Mouse (Mus musculus): ENCODE measurements around the gene Mapk7. TPM values are rescaled to one million over a fixed set of nuclear protein-coding genes. Genes with fewer than 3 reads are reported as not detected.
A peak's percentile ranks its signal among the peaks of the same experiment; 100 is the strongest.

Gene Mapk7
- polyA plus RNA-seq, 1 experiment from 2014 or later, result 26.0 TPM

DNA sequence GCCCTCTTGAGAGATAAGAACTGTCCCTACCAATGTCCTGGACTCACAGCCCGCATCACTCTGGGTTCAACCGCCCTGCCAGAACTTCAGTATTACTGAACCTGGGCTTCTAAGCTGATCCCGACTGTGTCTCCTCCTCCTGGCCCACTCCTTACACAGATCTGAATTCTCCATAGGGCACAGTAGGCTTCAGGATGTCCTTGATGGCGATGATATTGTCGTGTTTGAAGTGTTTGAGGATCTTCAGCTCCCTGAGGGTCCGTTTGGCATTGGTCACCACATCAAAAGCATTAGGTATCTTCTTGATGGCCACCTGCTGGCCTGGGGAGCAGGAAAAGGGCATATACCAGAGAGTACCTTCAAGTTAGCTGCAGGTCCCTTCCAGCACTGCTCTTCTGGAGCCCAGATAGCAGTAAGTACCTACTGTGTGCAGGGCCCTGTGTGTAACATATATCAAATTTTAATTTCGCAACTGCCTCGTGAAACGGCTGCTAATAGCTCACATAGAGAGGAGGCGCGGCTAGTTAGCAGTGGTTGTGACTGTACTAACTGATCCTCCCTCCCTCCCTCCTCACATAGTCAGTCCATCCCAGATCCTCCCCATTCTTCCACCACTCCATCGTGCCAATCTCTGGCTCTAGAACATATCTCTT is 1.3 kb downstream of the Mapk7 start:
- no peak for DNase-seq (ENCODE audit: low spot score)

DNA sequence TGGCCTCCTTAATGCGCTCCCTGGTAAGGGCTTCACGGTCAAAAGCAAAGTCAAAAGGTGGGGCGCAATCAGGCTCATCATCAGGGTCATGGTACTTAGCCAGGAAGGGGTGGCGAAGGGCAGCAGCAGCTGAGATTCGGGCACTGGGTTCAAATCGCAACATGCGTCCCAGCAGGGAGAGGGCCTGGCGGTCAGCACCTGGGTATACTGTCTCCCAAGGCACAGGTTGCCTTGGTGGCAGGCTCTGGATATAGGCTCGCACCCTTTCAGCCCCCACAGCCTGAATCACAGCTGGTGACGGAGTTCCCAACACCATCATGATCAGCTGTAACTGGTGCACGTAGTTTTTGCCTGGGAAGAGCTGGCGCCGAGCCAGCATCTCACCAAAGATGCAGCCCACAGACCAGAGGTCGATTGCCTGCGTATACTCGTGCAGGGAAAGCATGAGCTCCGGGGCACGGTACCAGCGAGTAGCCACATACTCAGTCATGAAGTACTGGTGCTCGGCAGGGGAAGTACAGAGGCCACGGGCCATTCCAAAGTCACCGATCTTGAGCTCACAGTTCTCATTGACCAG is 3.2 kb downstream of the Mapk7 start:
- DNase-seq (ENCODE audit: low spot score), result no peak

DNA sequence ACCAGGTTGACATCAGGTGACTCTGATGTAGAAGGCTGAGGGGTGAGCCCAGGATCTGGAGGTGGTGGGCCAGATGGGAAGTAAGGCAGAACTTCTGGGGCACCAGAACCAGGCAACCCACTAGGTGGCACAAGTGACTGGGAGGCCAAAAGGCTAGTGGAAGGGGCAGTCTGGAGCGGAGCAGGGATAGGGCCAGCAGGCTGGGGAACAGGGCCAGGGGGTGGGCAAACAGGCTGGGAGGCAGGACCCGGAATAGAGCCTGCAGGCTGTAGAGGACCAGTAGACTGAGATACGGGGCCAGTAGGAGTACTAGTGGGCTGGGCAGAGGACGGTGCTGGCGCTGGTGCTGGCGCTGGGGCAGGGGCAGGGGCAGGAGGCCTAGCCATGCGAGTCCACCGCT is 4.3 kb downstream of the Mapk7 start:
- DNase-seq (ENCODE audit: low spot score), result no peak

DNA sequence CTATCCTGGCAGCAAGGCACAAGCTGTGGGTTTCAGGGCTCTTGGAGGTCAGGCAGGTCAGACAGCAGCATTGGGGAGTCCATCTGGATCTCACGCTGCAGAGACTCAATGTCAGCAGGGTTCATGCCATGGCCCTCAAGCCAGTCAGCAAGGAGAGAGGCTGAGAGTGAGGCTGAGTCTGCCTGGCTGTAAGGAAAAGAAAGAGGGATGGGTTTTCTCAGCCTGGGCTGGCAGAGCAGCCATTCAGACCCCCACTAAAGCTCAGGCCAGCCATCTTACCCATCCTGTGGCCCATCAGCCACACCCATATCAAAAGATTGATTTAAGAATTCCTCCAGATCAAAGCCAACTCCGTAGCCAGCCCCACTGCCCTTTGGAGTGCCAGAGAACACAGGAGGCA is 5.1 kb downstream of the Mapk7 start:
- DNase-seq (ENCODE audit: low spot score), result no peak

DNA sequence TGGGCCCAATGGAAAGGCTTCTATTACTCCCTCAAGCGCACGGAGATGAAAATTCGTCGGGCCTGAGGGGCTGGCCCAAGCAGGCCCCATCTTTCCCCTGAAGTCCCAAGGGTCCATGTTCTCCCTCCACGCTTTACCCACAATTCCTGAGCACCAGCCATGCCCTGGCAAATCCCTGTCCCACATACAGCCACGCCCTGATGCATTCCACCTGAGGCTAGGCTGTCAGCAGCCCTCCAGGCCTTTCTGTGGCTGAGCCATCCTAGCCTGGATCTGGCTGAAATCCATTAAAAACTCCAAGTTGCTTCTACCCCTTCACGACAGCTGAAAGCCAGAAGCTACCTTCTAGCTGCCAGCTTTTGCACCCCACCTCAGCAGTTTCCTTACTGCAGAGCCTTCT is 6.3 kb downstream of the Mapk7 start:
- DNase-seq (ENCODE audit: low spot score), result no peak

DNA sequence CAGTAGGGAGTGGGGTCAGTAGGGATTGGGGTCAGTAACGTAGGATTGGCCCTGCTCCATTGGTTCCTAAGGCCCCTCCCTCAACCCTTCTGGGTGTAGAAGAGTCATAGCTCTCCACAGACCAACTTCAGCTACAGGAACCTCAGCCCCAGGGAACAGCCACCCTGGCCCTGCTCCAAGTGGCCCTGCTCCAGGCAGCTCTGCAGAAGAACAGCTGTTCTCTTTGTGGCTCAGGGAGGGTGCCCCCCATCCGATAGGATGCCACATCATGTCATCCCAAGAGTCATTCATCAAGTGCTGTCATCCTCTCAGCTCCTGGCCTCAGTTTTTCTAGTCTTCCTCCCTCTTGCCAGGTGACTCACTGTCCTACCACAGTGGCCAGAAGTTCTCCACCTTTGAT is 6.8 kb downstream of the Mapk7 start:
- DNase-seq (ENCODE audit: low spot score), result no peak

DNA sequence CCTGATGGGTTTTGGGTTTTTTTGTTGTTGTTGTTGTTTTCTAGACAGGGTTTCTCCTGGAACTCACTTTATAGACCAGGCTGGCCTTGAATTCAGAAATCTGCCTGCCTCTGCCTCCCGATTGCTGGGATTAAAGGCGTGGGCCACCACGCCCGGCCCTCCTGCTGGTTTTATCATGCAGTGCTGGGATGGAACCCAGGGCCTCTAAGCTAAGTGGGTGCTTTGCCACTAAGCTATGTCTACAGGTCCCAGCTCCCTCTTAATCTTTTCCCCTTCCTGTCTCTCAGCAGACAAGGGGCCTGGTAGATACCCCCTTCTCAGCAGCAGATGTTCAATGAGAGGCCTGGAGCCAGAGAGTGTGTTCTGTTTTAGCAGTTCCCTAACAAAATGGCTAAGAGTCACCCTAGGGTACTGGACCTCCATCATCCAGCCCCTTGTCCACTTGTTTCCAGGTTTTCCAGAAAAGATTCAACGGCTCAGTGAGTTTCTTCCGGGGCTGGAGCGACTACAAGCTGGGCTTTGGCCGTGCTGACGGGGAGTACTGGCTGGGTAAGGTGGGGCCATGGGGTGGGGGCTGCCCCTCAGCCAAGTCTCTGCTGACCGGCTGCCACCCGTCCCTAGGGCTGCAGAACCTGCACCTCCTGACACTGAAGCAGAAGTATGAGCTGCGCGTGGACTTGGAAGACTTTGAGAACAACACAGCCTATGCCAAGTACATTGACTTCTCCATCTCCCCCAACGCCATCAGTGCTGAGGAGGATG is 7.6 kb downstream of the Mapk7 start:
- no peak for DNase-seq (ENCODE audit: low spot score)

DNA sequence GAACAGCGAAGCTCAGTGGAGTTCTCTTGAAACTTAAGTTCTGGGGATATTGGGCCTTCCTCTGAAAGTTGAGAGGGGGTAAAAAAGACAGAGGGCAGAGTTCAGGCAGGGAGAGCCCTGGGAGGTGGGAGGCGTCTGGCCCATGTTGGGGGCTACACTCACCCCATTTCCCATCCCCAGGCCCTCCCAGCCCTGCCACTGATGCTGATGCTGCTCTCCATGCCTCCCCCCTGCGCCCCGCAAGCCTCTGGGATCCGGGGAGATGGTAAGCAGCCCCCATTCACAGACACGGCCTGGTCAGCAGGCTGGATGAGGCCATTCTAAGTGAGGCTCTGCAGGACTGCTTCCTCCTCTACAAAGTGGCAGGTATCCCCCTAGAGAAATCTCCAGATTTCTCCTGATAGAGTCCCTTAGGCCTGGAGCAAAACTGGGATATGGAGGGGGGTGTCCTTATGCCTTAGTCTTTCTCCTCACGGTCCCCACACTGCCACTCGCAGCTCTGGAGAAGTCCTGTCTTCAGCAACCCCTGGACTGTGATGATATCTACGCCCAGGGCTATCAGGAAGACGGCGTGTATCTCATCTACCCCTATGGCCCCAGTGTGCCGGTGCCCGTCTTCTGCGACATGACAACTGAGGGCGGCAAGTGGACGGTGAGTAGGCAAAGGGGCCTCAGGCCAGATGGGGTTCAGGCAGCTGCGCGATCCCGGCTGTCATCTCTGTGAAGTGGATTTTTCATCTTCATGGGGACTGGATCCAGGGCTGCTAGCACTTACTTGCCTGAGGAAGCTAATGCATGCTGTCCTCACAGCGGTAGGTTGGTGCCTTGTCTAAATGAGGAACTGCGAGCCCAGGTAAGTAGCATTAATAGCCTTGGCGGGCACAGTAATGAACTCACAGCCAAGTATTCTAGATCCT is 8.4 kb downstream of the Mapk7 start:
- DNase-seq (ENCODE audit: low spot score), result no peak

DNA sequence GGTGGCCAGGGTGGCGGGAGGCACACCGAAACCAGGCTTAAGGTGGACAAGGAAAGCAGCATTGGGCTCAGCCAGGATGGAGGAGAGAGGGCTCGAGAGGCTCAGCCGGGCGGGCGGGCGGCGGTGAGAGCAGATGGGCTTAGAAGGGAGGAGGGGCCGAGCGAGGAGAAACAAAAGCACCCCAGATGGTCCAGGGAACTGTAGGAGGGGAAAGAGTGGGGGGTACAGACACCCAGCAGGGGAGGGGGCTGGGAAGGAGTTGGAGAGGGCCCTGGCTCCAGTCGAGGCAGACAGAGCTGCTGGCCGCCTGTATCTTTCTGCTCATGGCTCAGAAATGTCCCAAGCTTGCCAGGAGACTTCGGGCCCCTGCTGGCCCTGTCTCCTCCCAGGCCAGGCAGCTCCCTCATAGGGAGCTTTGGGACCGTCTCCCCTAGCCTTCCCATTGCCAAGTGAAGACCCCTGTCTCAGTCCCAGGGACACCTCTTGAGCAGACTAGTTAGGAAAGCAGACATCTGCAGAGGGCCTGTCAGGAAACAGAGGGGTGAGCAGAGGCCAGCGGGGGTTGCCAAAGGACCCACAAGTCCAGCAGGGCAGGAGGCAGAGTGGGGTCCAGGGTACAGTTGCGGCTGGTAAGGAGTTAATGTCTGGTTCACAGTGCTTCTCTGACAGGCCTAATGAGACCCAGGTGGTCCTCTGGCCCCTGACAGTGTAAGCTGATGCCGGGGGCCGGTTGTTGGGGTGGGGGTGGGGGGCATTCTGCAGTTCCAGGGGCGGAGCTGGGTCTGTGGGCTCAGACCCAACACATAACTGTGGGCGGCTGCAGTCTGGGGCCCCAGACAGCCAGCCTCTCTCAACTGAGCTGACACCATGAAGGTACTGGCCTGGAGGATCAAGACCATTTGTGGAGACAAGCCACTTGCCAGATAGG is 9.3 kb downstream of the Mapk7 start, which contains the start of gene Mfap4:
Mfap4 (plus strand) TSS at position 819 of the 928 bp plus-strand sequence.
- DNase-seq (ENCODE audit: low spot score), result no peak

DNA sequence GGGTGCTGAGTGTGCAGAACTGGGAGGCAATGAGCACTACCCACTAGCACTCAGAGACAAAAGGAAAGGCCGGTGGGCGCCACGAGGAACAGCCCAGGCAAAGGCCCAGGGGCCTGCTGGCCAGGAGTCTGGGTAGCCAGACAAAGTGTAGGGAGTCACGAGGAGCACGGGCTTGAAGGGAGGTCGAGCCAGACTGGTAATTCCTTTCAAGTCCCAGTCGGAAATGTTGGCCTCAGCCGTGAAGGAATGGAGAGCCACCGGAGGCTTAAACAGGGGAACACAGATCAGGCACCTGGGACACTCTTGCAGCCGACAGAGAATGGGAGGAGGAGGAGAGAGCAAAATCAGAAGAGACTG is 10.0 kb downstream of the Mapk7 start:
- no peak for DNase-seq (ENCODE audit: low spot score)

DNA sequence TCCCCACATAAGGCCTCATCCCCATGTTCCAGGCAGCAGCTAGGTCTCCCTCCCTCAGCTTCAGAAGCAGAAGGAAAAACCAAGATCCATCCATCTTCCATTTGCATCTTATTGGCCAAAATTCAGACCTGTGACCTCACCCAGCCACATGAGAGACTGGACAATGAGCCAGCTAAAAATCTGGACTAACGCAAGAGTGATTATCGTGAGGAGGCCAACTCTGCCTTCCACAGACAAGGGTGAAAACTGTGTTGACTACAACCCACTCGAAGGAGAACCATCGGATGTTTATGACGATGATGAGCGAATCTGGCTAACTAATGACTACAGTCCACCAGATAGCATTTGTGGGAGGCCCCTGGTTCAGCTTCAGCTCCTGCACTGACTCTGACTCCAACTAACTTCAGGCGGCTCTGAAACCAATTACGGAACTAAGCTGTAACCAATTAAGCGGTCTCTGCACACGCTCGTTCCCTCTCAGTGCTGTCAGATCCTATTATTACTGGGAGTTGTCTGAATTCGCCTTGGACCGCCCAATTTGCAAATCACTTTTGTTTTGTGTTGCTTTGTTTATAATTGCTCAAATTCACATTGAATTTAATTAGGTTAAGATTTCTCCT is 10.9 kb downstream of the Mapk7 start:
- no peak for DNase-seq (ENCODE audit: low spot score)

DNA sequence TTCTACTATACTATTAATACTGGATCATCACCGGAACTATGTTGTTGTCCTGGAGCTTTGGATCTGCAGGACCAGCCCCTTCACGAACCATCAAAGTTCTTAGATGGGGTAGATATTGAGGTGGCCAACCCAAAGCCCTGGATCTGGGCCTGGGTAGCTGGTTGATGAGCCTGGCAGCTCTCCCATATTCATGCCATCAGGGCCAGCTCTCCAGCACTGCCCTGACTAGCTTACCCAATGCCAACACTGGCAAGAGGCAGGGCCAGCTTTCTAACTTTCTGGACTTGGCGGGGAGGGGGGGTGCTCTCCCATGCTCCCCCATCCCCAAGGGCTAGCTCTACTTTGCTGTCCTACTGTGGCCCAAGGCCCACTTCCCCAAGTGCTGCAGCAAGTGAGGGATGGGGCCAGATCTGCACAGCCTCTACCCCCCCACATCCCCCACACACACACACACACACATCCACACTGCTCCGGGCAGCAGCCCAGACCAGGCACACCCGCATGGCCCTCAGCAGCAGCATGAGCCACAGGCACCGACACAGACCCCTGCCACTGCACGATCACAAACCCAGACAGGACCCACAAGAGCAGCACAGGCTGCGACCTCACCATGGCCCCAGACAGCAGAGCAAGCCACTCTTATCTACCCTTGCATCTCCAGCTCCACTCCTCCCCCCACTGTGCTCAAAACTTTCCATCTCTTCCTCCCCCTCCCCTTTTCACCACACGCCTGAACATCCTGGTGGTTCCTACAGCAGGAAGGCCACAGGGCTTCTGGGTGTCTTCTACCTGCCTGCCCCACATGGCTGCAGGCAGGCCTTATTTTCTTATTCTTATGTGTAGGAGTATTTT is 12.7 kb downstream of the Mapk7 start:
- DNase-seq (ENCODE audit: low spot score), result peak; percentile 58

DNA sequence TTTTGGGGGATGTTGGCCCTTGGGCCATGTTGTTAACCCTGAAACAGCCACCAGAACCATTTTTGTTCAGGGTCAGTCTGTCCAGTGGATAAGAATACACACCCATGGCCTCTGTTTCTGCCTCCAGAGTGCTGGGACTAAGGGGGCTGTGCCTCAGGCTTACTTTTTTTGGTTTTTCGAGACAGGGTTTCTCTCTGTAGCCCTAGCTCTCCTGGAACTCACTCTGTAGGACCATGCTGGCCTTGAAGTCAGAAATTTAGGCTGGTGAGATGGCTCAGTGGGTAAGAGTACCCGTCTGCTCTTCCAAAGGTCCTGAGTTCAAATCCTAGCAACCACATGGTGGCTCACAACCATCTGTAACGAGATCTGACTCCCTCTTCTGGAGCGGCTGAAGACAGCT is 15.4 kb downstream of the Mapk7 start:
- DNase-seq (ENCODE audit: low spot score), result no peak

DNA sequence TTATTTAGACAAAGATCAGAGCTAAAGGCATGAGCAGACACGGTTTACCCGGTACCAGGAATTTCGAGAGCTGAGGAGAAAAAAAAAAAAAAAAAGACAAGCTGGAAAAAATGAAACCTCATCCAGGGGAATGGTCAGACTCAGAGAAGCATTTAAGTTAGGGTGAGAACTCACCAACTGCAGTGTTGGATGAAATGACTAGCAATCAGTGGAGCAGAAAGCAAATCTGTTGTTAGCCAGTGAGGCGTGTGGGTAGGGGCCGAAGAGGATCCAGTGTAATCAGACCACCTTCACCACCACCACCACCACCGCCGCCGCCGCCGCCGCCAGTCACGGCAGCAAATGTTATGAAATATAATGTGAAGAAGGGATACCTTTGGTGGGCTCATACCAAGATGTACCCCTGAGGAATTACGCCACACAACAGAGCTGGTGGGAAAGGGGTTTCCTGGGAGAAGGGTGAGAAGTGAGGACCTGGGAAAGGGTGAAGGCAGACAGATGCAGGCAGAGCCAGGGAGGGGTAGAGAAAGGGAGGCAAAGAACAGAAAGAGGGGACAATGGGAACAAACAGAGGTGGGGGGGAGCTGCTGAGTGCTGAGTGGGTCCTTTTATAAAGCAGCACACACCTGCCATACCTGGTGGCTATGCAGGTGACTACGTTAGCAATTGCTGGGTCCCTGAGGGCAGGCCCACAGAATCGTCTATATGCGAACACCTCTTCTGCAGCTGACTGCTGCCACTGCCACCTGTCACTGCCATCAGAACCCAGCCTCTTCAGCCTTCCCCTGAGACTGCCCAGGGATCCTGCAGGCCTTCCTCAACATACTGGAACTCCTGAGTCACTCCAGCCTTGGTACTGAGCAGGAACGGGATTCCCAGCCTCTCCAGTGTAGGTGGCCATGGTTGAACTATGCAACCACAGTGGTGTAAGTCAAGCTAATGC is 16.4 kb downstream of the Mapk7 start:
- DNase-seq (ENCODE audit: low spot score), result no peak

DNA sequence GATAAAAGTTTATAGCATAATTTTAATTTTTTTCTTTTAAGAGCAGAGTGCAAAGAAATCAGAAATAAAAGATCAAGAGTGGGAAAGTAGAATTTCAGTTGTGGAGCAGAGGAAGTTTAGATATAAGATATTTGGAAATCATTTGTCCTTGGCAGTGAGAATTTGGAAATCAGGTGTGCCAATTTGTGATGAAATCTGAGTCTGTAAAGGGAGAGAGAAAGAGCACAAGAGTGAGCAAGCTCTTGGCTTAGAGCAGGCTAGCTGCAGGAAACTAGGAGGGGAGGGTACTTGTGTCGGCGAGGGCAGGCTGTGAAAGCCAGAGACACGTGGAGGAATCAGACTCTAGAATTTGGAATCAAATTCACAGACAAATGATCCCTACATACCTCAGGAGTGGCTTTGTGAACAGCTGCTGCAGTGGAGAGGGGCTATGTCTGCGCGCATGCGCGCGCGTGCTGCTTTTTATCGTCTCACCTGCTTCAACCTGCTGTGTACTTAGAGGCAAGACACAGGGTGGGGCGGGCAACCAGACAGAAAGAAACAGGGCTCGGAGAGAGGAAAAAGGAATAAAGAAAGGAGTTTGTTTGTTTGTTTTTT is 17.3 kb downstream of the Mapk7 start:
- no peak for DNase-seq (ENCODE audit: low spot score)

DNA sequence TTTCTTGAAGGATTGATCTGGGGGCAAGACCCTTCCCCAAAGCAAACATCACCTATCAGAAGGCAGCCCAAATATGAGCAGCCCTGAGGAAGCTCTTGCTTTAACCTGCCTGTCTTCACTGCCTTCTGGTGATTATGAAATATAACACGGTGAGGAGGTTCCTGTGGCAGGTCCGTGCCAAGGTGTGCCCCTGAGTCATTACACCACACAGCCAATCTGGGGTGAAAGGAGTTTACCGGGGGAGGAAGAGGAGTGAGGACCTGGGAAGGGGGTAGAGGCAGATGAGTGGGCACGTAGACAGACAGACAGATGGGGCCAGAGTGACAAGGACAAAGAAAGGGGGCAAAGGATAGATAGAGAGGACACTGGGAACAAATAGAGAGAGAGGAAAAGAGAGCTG is 20.6 kb downstream of the Mapk7 start:
- no peak for DNase-seq (ENCODE audit: low spot score)

DNA sequence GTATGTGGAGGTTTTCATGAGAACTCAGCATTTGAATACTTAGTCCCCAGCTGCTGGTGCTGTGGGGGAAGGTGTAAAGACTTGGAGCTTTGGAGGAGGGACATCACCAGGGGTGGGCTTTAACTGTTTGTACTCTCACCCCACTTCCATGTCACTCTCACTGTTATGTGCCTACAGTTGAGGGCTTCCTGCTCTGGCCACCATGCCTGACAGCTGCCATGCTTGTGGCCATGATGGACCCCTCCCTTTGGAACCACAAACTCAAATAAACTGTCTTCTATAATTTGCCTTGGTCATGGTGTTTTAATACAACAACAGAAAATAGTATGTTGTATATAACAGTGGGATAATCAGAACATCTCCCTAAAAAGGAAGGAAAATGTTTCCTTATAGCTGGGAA is 23.3 kb downstream of the Mapk7 start:
- no peak for DNase-seq (ENCODE audit: low spot score)

Data from thymus, postnatal 0 days (tissue).